Mouse (Mus musculus): ENCODE results near the gene Samd4.

Gene Samd4

DNA sequence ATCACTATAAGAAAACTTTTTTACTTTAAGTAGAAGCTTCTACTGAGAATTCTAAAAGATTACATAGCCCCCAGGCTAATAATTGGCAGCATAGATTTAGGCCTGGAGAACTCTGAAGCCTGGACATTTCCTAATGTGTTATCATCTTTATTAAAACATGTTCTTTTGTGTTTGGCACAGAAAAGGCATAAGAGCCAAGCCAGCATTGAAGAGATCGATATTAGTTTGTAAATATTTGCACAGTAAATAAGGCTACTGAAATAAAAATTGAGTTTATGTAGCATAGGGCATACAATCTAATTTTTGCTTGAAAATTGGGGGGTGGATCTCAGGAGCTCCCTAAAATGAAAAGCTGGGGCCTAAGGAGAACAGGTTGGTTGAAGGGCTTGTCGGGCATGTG is 77.2 kb downstream of the Samd4 start:
- no peak for TF ChIP-seq GATA4 (IDR thresholded peaks at IDR 0.05; ENCODE audit: insufficient replicate concordance, low read length)

GRCm38 (mm10) chr14:46962832-46963231 is 80.2 kb downstream of the Samd4 start:
- TF ChIP-seq GATA4 (IDR thresholded peaks at IDR 0.05; ENCODE audit: insufficient replicate concordance, low read length) = no peak

GRCm38 (mm10) chr14:46964074-46964872 is 81.6 kb downstream of the Samd4 start:
- TF ChIP-seq GATA4 (IDR thresholded peaks at IDR 0.05; ENCODE audit: insufficient replicate concordance, low read length) = no peak

GRCm38 (mm10) chr14:46966206-46966605 is 83.6 kb downstream of the Samd4 start:
- no peak for TF ChIP-seq GATA4 (IDR thresholded peaks at IDR 0.05; ENCODE audit: insufficient replicate concordance, low read length)

DNA sequence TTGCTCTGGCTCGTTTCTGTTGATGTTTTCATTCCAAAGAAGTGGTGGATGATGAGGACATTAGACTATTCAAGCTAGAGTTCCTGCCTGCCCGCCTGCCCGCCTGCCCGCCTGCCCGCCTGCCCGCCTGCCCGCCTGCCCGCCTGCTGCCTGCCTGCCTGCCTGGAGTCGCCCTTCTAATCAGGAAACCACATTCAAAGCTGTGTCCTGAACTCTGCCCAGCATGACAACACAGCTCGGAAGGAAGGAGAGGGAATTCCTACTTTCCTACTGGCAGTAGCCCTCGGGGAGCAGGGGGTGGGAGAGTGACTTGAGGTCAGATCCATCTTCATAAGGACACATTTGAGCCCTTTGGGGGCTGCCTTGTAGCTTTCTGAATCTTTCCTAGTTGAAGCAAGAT is 85.4 kb downstream of the Samd4 start:
- TF ChIP-seq GATA4 (IDR thresholded peaks at IDR 0.05; ENCODE audit: insufficient replicate concordance, low read length) = no peak

DNA sequence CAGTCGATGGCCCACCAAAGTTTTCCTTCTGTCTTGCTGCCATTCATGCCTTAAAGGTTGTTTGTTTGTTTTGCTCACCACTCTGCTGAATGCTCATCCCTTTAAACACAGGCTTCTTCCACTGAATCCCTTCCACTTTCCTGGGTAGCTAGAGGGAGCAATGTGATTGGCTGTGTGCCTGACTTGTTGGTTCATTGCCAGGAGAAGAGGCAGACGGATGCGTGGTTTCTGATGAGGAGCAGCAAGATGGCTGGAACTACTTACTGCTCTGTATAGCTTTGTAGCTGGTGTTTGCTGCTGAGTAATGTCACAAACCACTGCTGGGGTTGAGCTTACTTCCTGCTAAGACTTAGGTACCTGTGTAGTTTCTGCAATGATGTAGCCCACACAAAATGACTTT is 88.0 kb downstream of the Samd4 start:
- no peak for TF ChIP-seq GATA4 (IDR thresholded peaks at IDR 0.05; ENCODE audit: insufficient replicate concordance, low read length)

GRCm38 (mm10) chr14:46971802-46972201 is 89.1 kb downstream of the Samd4 start:
- no peak for TF ChIP-seq GATA4 (IDR thresholded peaks at IDR 0.05; ENCODE audit: insufficient replicate concordance, low read length)

DNA sequence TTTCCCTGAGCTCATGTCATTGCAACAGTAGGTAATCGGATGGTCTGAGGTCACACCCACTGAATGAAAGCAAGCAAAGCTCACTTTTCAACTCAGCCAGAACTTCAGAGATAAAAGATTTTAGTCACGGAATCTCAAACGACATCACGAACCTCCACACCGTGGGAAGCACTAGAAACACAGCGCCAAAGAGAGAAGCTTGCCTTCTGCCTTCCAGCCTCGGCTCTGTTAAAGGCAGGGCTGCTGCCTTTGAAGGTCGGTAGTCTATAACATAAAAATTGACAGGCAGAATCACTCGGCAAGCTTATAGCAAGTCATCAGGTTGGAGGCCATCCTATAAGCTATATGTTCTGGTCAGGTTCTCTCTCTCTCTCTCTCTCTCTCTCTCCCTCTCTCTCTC is 92.2 kb downstream of the Samd4 start:
- TF ChIP-seq GATA4 (IDR thresholded peaks at IDR 0.05; ENCODE audit: insufficient replicate concordance, low read length) = no peak

DNA sequence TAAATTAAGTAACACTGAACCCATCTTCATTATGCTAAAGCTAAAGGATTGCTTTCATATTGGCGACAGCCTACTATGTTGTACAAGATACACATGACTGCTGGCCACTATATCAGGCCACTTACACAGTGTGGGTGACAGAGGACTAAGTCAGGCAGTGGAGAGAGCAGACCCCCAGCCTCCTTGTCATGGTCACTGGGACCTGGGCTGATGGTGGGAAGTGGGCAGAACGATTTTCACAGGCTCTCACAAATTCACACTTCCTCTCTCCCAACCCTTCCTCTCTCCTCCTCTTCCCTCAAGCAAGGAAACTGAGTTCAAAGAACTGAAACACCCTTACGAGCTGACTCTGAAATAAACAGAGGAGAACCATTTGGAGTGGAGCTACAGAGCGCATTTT is 93.3 kb downstream of the Samd4 start:
- TF ChIP-seq GATA4 (IDR thresholded peaks at IDR 0.05; ENCODE audit: insufficient replicate concordance, low read length) = no peak

DNA sequence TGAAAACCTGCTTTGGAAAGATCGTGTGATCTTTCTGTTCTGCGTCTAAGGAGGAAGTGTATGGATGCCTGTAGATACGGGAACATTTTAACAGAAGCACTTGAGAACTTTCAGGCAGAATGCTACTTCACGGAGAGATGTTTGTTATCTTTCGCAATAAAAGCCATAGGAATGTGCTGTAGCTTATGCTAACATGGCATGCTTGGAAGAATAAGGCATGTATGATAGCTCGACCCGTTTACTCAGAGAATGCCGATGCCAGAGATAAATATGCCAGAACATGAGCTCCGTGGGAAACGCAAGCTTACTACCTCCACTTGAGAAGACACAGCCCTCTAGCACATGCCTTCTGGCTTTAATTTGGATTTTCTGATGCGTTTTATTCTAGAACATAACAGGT is 94.1 kb downstream of the Samd4 start:
- no peak for TF ChIP-seq GATA4 (IDR thresholded peaks at IDR 0.05; ENCODE audit: insufficient replicate concordance, low read length)

DNA sequence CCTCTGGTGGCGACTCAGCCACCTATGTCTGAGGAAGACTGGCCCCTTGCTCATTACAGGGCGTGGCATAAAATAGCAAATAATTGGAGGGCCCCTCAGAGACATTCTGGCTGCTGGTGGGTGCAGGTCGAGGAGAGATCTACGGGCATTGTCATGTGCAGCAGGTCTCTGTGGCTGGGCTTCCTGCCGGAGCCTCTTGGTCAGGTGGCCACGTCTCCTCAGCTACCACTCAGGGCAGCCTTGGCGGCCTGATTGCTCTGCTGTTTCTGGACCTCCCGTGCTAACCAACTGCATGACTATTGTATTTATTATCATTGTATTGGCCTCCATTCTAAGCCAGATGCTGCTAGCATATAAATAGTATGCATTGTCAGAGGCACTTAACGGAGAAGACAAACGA is 95.0 kb downstream of the Samd4 start:
- TF ChIP-seq GATA4 (IDR thresholded peaks at IDR 0.05; ENCODE audit: insufficient replicate concordance, low read length) = no peak

GRCm38 (mm10) chr14:46979172-46979571 is 96.5 kb downstream of the Samd4 start:
- no peak for TF ChIP-seq GATA4 (IDR thresholded peaks at IDR 0.05; ENCODE audit: insufficient replicate concordance, low read length)

- no peak for TF ChIP-seq GATA4 (IDR thresholded peaks at IDR 0.05; ENCODE audit: insufficient replicate concordance, low read length)
These were observed 98.2 kb downstream of the Samd4 start for GRCm38 (mm10) chr14:46980736-46981438.

DNA sequence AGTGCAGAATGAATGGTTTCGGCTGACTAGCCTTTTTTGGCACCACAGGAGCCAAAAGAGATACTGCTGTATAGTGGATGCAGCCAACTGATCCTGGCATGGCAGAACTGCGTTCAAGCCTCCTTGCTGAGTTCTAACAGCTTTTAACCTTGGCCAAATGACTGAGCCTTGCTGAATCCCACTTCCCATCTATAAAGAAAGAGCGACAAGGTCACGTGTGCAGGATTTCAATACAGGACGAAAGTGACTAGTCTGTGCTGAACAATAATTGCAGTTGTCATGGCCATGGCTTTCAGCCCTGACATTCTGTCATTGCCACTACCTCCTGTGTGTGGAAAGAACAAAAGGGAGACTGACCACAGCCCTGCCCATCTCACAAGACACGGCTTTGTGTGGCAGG is 99.5 kb downstream of the Samd4 start:
- no peak for TF ChIP-seq GATA4 (IDR thresholded peaks at IDR 0.05; ENCODE audit: insufficient replicate concordance, low read length)

- TF ChIP-seq GATA4 (IDR thresholded peaks at IDR 0.05; ENCODE audit: insufficient replicate concordance, low read length) = no peak
These were observed 102.0 kb downstream of the Samd4 start for GRCm38 (mm10) chr14:46984542-46985125.

GRCm38 (mm10) chr14:46989694-46990093 is 107.0 kb downstream of the Samd4 start:
- TF ChIP-seq GATA4 (IDR thresholded peaks at IDR 0.05; ENCODE audit: insufficient replicate concordance, low read length) = no peak

Measured in liver, adult (tissue).